Mouse (Mus musculus): ENCODE measurements around the gene Taf4.

Taf4 gene

GRCm38 (mm10) chr2:179976628-179977343 lies at the start of gene Taf4:
Taf4 (minus strand) TSS chr2:179976646.
- DNase-seq, result peak; percentile 81 to 82

- no peak for DNase-seq
Measured at GRCm38 (mm10) chr2:180025861-180026200, 49.4 kb upstream of the Taf4 start.

DNA sequence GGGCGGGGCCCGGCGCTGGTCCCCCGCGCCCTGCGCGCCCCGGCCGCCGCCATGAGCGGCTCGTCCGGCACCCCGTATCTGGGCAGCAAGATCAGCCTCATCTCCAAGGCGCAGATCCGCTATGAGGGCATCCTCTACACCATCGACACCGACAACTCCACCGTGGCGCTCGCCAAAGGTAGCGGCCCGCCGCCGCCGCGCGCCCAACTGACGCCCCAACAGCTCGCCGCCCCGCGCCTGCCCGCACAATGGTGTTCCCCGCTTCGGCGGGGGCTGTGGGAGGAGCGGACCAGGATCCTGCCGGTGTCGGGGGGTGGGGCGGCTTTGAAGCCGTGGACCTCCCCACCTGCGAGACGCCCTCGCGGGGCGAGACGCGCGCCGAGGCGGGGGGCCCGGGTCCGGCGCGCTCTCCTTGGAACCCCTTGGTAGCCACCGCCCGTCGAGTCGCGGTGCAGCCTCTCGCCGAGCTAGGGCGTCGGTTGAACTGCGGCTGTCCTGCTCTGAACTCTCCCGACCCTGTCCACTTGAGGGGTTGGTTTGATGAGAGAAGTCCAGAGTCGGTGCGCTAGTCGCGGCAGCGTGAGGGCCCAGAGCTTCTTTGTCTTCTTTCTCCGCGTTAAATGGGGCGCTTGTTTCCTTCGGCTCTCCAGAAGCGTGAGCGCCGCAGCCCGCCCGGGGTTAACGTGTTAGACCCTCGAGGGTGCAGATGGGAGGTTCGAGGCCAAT lies 48.9 kb upstream of the Taf4 start:
- peak; percentile 63 to 67 for DNase-seq

DNA sequence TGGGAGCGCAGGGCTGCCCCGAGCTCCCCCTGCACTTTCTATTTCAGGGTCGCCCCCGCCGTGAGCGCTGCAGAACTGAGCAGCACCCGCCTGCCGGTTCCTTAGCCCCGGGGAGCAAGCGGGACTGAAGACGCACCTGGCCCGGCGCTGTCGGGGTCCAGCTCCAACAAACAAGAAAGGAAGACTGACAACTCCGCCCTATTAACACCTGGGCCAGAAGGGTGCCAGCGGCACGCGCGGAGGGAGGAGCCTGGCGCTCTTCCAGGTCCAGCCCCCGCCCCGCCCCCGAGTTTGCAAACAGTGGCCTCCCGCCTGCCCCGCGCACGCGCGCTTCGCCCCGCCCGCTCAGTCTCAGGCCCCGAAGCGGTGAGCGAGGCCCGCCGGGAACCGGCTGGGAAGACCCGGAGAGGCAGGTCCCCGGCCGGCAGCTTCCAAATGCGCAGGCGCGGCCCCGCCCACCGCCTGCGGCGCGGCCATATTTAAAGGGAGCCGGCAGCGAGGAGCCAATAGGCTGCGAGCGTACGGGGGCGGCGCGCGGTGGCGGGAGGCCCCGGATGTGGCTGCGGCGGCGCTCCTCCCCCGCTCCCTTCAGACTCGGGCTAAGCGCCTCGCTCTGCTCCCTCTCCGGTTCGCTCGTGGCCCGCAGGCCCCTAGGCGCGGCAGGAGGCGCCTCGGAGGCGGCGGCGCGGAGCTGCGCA lies 48.1 kb upstream of the Taf4 start, which contains the start of gene Lsm14b:
TSS of gene Lsm14b (plus strand) at position 587 of the 698 bp plus-strand sequence.
- peak; percentile 99 for DNase-seq

DNA sequence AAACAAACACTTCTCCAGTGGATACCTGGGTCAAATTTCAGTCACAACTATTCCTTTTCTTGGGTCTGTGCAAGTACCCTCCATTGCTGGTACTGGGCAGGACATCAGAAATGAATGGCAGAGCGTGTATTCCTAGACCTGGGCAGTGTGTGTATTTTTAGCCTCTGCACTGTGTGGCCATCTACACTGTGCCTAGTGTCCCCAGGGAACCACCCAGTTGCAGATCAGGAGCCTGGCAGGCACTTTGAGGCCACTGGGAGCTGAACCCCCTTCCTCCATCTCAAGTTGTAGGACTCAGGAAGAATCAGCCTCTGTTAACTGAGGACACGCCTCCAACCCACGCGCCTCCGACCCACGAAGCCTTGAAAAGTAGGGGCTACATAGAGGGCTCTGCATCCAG lies 46.3 kb upstream of the Taf4 start:
- no peak for DNase-seq

DNA sequence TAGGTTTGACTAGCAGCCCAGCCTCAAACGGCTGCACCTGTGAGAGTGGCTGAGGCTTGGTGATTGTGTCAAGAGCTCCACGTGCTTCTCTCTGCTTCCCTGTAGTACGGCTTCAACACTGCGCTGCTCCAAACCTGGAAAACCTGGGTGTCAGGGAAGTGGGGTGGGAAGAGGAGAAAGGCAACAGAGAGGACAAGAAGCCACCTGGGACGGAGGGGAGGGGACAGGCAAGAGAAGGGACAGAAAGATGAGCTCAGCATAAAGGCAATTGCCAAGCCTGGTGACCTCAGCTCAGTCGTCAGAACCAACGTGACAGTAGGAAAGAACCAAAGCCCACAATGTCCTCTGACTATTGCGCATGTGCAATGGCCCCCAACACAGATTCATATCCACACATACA lies 44.5 kb upstream of the Taf4 start:
- no peak for DNase-seq

DNA sequence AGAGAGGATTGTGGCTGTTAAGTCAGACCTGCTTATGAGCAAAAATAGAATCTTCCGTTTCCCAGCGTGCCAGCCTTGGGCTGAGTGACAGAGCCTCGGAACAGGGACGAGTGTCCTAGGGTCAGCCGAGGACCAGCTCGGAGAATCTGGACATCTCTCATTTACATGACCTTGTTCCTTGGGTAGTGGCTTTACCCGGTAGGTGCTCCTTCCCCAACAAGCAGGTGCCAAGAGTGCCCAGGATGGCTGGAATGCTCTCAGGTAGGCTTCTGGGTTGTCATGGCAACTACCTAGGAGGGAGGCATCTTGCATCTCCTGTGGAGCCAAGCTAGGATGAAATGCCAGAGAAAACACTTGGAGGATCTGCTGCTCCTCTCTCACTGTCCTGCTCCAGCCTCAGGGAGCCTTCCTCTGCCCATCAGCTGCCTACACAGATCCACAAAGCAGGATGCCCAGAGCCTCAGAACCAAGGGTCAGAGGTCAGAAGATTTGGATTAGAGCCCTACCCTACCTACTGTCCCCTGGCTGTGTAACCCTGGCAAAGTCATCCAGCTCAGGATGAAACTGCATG lies 43.7 kb upstream of the Taf4 start:
- no peak for DNase-seq

GRCm38 (mm10) chr2:180018573-180018972 lies 42.1 kb upstream of the Taf4 start:
- no peak for DNase-seq

DNA sequence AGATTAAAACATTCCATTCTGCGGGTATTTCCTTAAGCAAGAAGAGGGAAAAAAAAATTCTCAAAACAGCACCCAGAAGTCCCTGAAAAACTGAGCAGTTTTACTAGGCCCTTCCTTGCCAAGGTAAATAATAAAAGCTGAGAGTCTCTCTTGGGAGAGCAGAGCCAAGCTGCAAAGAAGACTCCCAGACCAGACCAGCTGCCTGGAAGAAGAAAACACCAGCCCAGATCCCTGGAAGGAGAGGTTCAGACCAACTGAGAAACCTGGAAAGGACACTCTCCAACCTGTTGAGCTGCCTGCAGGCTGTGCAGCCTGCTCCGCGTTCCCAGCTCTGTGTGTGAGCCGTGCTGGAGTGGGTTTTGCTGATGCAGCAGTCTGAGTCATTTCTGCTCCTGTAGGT lies 41.2 kb upstream of the Taf4 start:
- no peak for DNase-seq

DNA sequence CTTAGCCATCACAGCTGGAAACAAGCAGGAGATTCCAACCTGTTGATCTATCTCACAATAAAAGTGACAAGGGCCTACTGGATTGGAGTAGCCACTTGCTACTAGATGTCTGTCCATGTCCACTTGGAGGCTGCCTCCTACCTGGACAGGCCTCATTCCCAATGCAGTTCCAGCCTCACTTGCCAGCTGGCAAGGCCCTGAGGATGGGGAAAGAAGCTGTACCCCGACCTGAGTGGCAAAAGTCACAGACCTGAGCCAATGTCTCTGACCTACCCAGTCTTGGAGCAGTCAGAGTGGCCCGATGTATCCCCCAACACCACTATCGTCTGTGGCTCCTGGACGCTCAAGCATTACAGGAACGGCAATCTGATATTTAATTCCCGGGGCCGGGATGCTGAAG lies 37.2 kb upstream of the Taf4 start:
- no peak for DNase-seq

DNA sequence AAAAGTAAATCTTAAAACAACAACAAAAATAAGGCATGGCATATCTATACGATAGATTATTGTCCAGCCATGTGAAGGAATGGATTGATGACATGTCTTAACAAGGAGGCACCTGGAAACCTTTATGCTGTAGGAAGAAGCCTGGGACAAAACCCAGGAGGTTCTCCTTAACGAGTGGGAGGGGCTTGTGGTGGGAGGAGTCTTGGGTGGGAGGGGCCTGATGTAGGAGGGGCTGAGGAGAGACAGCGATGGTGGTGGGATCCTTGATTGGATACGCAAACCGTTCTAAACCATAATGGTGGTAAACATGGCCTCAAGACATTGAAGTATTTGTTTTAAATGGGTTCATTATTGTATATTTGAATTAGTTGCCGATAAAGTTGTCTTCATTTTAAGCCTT lies 34.9 kb upstream of the Taf4 start:
- no peak for DNase-seq

- DNase-seq, result no peak
Measured at GRCm38 (mm10) chr2:180010686-180011085, 34.2 kb upstream of the Taf4 start.

DNA sequence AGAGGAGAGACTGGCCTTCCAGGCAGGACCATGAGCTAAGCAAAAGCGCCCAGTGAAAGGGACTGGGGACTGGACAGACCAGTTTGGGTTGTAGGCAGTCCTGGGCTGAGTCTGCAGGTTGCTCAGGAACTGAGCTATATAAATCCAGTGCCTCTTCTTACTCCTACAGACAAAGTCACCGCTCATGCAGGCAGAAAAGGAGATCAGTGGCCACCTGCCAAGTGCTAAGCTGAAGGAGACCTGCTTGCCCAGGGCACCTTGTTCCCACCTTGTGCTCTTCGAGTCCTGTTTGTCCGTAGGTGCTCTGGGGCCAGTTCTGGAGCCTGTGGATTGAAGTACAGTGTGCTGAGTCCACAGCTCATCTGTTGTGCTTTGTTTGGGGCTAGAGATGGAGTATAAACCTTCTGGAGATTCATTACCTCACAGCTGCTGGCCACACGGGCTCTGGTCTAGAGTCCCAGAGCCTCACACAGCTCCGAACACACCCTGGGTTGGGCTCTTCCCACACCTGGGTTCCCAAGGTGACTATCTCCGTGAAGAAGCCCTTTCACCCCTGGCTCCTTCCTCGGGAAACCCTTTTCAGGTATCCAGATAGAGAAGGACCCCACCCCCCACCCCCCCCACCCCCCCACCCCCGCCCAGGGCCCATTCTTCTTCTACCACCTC lies 30.0 kb upstream of the Taf4 start:
- no peak for DNase-seq

- no peak for DNase-seq
Measured at GRCm38 (mm10) chr2:180005656-180006351, 29.4 kb upstream of the Taf4 start.

DNA sequence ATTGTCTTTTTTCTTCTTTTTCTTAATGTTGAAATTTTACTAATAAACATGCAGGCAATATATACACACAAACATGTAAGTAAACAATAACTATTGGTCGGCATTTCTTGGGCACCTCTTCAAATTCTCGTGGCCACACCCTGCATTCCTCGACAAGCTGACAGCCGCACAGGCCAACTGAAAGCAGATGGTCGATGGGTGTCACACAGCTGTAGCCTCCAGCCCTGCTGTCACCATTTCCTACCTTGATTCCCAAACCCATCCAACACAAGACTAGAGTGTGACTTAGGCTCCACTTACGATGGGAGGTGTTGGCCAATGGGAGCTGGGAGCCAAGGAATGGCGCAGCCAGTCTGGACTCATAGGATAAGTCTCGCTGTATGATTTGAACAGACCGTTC lies 25.2 kb upstream of the Taf4 start:
- no peak for DNase-seq

DNA sequence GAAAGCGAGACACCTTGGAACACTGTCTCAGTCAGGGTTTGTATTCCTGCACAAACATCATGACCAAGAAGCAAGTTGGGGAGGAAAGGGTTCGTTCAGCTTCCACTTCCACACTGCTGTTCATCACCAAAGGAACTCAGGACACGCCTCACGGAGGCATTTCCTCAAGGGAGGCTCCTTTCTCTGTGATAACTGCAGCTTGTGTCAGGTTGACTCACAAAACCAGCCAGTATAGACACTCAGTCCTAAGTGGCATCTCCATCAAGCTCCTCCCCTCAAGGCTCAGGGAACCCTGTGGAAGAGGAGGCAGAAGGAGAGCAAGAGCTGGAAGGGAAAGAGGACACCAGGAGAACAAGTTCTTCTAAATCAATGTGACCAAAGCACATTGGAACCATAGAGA lies 22.0 kb upstream of the Taf4 start:
- no peak for DNase-seq

DNA sequence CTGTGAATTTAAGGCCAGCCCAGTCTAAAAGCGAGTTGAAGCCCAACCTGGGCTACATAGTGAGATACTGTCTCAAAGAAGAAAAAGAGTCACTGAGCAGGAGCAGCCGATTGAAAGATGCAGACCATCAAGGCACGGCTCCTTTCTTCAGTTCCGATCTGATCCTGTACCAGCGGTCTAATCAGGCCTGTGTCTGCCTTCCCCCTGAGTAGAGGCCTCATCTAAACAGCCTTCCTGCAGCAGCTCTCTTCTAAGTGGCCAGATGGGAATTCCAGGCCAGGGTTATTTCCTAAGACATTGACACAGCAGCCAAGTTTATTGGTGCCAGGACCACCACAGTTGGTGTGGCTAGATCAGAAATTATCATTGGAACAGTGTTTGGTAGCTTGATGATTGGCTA lies 16.6 kb upstream of the Taf4 start:
- DNase-seq, result no peak

- DNase-seq, result no peak
Measured at GRCm38 (mm10) chr2:179989098-179989497, 12.7 kb upstream of the Taf4 start.

GRCm38 (mm10) chr2:179986437-179987022 lies 10.1 kb upstream of the Taf4 start:
- DNase-seq, result no peak

DNA sequence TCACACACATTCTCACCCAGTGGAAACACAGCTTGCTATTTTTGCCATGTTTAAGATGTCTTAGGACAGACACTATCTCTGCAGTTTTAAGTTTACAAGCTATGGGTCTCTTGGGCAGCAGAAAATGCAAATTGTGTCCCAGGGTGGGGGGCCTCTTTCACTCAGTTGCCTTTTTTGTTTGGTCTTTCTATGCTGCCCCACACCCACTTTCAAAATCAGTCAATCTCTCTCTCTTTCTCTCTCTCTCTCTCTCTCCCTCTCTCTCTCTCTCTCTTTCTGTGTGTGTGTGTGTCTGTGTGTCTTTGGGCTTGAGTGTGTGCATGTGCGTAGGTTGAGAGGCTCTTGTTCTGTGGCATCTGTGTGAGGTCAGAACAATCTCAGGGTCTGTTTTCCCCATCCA lies 9.2 kb upstream of the Taf4 start:
- DNase-seq, result no peak

DNA sequence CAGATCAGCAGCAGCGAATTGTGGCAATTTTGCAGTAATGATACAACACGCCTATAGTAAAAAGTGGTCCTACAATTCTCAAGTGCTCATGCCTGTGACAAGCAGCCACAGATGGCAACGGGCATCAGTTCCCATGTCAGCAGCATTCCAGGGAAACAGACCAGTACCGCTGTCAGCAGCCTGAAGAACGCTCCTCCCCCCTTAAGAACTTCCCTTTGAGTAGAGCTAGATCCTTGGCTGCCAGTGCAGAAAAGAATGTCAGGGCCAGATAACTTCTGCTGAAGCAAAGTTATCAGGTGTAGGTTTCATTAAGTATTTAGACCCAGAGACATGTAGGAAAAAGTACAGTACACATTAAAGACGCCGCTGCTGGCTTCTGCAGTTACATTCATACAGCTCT lies 8.4 kb upstream of the Taf4 start:
- no peak for DNase-seq

GRCm38 (mm10) chr2:179982715-179983114 lies 6.3 kb upstream of the Taf4 start:
- no peak for DNase-seq
